Mouse (Mus musculus): ENCODE results near the gene Ccdc142. TPM values are rescaled to one million over a fixed set of nuclear protein-coding genes. Genes with fewer than 3 reads are reported as not detected.
A peak's percentile ranks its signal among the peaks of the same experiment; 100 is the strongest.

Ccdc142 gene
- 1 to 10 TPM; 7.7 to 9.4 TPM for total RNA-seq (2021)
- long read RNA-seq: 0 reads

- DNase-seq (ENCODE audit: low spot score in 2 of 2): peak; percentile 87 to 95
These were observed at the start of gene Ccdc142, which contains the start of gene Gm42688 for GRCm38 (mm10) chr6:83101316-83101687. Gene Ccdc142, plus strand, starts transcription at chr6:83101601. Gene Gm42688, plus strand, starts transcription at chr6:83101617.

GRCm38 (mm10) chr6:83053136-83053960, 48.1 kb upstream of the Ccdc142 start:
- peak in 1 of 2 experiments; percentile 51 for DNase-seq (ENCODE audit: low spot score in 2 of 2)

GRCm38 (mm10) chr6:83054074-83054851, 47.1 kb upstream of the Ccdc142 start, which contains the start of gene Aup1:
Gene Aup1, plus strand, starts transcription at chr6:83054521.
- peak; percentile 97 to 98 for DNase-seq (ENCODE audit: low spot score in 2 of 2)

- peak in 1 of 2 experiments; percentile 34 for DNase-seq (ENCODE audit: low spot score in 2 of 2)
These were observed 46.5 kb upstream of the Ccdc142 start, which contains the start of gene Htra2 for GRCm38 (mm10) chr6:83054871-83055431. Gene Htra2, minus strand, starts transcription at chr6:83055273.

- no peak for DNase-seq (ENCODE audit: low spot score in 2 of 2)
These were observed 43.6 kb upstream of the Ccdc142 start, which contains the start of gene Dqx1 for GRCm38 (mm10) chr6:83057790-83058189. Gene Dqx1, plus strand, starts transcription at chr6:83057844.

GRCm38 (mm10) chr6:83058725-83059124, 42.7 kb upstream of the Ccdc142 start:
- DNase-seq (ENCODE audit: low spot score in 2 of 2): no peak

GRCm38 (mm10) chr6:83065995-83066394, 35.4 kb upstream of the Ccdc142 start:
- DNase-seq (ENCODE audit: low spot score in 2 of 2): no peak

- no peak for DNase-seq (ENCODE audit: low spot score in 2 of 2)
These were observed 35.0 kb upstream of the Ccdc142 start for GRCm38 (mm10) chr6:83066441-83066840.

GRCm38 (mm10) chr6:83068221-83068620, 33.2 kb upstream of the Ccdc142 start:
- DNase-seq (ENCODE audit: low spot score in 2 of 2): no peak

- DNase-seq (ENCODE audit: low spot score in 2 of 2): no peak
These were observed 32.5 kb upstream of the Ccdc142 start for GRCm38 (mm10) chr6:83068706-83069487.

- no peak for DNase-seq (ENCODE audit: low spot score in 2 of 2)
These were observed 31.7 kb upstream of the Ccdc142 start for GRCm38 (mm10) chr6:83069488-83070246.

GRCm38 (mm10) chr6:83070247-83070310, 31.3 kb upstream of the Ccdc142 start, which contains the start of gene Tlx2:
Gene Tlx2, minus strand, starts transcription at chr6:83070293.
- no peak for DNase-seq (ENCODE audit: low spot score in 2 of 2)

- DNase-seq (ENCODE audit: low spot score in 2 of 2): peak in 1 of 2 experiments; percentile 25
These were observed 30.8 kb upstream of the Ccdc142 start for GRCm38 (mm10) chr6:83070311-83071219.

- DNase-seq (ENCODE audit: low spot score in 2 of 2): no peak
These were observed 30.2 kb upstream of the Ccdc142 start for GRCm38 (mm10) chr6:83071220-83071619.

GRCm38 (mm10) chr6:83074979-83075378, 26.4 kb upstream of the Ccdc142 start:
- DNase-seq (ENCODE audit: low spot score in 2 of 2): no peak

GRCm38 (mm10) chr6:83077630-83078323, 23.6 kb upstream of the Ccdc142 start, which contains the start of gene Pcgf1:
Gene Pcgf1, plus strand, starts transcription at chr6:83077869.
- DNase-seq (ENCODE audit: low spot score in 2 of 2): peak; percentile 45 to 60

GRCm38 (mm10) chr6:83078324-83078858, 23.0 kb upstream of the Ccdc142 start:
- DNase-seq (ENCODE audit: low spot score in 2 of 2): peak; percentile 97 to 99

- no peak for DNase-seq (ENCODE audit: low spot score in 2 of 2)
These were observed 21.2 kb upstream of the Ccdc142 start for GRCm38 (mm10) chr6:83080210-83080609.

Data from layer of hippocampus, adult 18-20 months (tissue).